Mouse (Mus musculus) fibroblast of lung, adult 2 months (primary cell): ENCODE results near the gene BC049715.
A peak's percentile ranks its signal among the peaks of the same experiment; 100 is the strongest.
"Not testable (repeated sequence)": the region's sequence is repeated elsewhere in the genome, so short reads cannot be mapped to it uniquely, and the experiment has no call there.

Source experiments
- DNase-seq: peaks from one replicate; pipeline ENCODE4 v3.0.0-alpha.2; 2011; ENCODE audit warnings: low read depth

Gene BC049715

DNA sequence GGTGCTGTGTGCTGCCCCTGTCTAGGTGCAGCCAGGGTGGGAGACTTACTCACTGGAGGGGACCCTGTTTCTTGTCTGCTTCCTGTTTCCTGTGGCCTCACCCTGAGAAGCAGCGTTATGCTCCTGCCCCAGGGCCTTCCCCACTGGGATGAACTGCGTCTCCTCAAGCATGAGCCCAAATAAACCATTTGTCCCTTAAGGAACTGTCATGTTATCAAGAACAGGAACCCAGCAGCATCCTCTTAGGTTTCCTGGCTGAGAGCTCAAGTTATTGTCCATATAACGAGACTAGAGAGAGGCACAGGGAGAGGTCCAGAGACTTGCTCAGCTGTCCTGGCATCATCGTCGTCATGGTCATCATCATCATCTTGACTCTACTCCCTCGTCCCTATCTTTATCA is 22.8 kb downstream of the BC049715 start:
- DNase-seq, result no peak

DNA sequence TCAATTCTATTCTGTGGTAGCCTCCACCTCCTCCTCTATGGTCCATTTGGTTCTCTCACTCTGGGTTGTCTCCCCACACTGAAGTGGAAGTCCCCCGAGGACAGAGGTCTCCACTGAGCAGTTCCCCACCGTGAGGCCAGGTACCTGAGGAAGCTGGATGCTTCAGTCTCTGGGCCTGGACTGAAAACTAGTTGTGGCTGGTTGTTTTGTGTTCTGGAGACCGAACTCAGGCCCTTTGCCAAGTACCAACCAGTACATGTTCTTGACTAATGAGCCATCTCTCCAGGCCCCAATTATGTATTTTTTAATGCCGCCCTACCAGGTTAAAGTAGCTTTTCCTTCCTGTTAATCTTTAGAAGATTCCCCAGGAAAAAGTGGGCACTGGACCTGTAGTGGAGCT is 24.9 kb downstream of the BC049715 start:
- DNase-seq, result no peak

DNA sequence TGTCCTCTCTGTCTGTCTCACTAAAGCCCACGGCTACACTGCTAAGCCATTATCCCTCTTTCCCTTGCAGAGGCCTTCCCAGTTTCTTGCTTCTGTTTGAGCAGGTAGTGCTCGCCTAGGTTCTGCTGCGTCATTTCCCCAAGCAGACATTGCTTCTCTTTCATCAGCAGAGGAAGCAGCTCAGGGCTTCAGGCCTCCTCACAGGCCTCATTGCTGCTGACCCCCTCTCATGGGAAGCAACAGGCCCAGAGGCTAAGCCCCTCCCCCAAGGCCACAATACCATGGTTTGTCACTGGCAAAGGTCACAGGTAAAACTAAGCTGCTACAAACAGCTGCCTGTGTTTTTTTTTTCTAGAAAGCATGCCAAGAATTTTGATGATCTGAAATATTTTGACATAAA is 25.3 kb downstream of the BC049715 start:
- DNase-seq, result no peak

DNA sequence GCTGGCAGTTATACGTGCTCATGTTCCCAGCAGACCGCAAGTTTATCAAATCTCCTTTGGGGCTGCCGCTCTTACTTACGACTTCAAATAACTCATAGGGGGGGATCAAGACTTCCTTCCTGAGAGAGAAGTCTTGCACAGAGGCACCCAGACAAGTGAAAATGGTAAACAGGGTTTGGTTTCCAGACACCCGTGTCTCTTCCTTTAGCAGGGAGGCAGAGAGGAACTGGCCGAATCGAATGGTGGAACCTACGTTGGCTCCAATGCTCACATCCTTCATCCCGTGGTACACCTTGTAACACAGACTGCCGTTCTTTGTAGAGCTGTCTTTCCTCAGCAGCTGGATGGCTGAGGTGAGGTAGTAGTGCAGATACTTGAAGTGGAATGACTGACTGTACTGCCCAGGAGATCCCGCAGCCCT is 26.9 kb downstream of the BC049715 start:
- no peak for DNase-seq

DNA sequence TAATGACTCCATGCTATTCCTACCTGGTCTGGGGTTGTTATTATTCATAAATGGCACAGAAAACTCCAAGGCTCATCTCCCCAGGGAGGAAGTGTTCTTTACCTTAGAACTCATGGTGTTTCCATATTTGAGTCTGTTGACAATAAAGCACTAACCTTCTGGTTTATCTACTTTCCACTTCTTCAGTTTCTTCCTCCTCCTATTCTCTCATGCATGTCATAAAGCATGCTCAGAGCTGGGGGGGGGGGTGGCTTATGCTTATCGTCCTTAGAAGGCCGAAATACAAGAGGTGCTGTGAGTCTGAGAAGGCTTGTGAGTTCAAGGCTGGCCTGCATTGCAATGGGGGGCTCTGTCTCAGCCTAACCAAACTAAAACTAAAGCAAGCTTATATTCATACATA is 27.8 kb downstream of the BC049715 start:
- no peak for DNase-seq

DNA sequence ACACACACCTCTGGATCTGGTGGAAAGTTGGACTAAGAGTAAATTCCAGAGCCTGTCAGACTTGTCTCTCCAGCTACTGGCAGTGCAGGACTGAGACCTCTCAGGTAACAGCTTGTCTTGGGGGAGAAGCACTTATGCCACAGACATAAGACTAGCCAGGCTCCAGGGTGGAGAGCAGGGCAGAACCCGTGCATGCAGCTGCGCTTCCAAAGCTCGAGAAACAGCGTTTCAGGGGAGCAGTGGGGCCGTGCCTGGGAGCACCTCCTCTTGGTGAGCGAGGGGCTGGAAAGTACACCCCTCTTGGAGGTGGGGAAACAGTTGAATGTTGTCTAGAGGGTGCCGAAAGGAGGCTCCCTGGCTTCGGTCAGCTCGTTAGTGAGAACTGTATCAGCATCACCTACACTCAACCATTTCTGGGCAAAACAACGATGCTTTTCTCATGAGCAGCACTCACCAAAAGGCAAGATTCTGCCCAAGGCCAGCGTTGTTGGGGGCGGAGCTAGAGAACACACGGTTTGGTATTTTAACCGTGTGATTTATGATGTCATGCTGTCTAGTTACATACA is 28.7 kb downstream of the BC049715 start:
- no peak for DNase-seq

DNA sequence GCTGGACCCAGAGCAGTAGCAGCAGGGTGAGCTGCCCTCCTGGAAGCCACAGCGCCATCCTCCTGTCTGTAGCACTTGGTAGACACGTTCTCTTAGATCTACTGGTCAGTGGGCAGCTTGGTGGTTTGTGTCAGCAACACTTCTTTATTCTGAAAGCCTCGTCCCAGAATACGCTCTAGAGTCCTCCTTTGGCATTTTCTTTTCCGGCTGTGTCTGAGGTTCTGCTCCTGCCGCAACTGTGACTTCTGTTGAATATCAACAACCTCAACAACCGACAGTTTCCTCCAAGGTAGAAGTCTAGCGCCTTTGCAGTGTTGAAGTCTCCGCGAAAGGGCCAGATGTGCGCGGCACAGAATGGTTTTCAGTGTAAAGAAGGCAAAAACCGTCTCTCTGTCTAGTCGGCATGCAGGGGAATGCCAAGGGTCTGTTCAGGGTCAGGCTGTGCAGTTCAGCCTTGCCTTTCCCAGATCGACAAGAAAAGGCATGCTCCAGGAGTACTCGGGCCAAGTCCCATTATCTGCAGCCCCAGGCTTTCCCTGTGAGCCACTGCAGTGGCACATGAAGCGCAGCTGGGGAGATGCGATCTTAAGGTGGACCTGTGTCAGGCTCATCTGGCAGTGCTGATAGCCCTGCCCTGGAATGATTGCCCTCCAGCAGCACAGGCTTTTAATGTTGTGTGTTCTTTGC is 29.9 kb downstream of the BC049715 start, which contains the start of gene Art4:
Gene Art4 (minus strand): TSS at position 548 of the 687 bp plus-strand sequence.
- no peak for DNase-seq

DNA sequence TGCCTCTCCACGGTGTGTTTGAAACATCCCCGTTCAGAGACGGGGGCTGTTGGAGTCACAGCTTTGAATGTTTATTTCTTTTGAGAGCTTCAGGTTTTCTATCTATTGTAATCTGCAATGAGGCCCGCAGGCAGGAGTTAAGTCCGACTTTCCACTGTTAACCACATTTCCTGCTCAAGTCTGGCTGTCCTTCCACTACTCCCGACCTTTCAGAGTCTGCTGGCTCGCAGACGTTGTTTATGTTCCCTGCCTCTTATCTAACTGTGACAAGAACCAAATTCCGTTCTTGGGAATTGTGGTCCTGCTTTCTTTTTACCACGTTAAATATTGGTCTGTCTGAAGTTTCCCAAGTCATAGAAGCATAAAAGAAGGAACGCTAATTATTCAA is 30.4 kb downstream of the BC049715 start:
- no peak for DNase-seq

DNA sequence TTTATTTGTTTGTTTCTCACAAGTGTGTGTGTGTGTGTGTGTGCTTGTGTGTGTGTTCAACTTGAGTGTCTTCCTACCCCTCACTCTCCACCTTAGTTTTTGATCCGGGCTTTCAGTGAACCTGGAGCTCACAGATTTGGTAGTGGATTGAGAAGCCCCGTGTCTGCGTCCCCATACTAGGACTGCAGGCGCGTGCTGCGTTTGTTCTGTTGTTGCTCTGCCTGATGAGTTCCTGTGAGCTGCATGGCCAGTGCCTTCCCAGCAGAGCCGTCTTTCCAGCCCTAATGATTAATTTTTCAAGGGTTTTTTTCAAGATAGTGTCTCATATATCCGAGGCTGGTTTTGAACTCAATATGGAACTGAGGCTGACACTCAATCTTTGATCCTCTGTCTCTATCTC is 31.0 kb downstream of the BC049715 start:
- no peak for DNase-seq

DNA sequence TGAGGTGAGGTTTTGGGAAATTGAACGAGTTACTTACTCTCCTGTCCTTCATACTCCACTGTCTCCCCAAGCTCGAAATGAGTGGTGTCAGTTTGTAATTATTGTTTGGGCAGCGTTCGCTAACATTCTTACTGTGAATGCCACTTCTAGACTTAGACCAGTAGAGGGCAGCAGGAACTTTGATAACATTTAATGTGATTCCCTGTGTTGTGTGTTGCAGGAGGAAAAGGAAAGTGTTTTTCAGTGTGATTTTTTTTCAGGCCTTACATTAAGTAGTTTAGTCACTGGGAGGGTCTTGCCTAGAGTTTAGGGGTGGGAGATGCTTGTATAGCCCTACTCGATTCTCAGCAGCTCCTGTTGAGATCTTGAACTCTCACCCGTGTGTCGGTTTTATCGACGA is 33.6 kb downstream of the BC049715 start:
- no peak for DNase-seq

DNA sequence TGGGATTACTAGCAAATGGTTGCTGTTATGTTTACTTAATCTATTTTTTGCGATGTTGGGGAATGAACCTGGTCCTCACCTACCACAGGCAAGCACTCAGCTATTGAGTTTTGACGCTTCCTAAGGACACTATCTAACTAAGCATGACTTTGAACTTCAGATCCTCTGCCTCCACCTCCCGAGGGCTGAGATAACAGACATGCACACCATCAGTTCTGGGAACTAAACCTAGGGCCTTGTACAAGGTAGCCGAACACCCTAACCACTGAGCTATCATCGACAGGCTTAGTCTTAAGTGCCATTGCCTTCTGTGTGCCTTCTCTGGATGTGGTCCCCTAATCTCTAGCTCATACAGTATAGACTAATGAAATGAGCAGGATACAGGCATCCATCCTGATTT is 37.9 kb downstream of the BC049715 start:
- no peak for DNase-seq

DNA sequence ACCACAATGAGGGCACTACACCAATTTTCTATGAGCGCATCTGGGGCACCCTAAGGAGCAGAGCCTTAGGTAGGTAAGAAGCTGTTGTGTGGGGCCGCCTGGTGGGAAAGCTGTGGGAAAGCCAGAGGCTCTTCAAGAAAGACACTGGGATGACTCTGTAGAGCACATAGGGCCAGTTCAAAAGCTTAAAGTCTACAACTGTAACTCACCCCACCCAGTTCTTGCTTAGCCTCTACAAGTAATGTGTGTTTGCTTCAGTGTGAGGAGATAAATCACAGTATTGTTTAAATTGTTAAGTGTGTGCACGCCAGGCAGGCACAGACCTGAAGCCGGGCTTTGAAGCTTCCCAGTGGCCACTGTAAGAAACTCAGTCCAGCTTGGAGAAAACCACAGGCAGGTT is 38.7 kb downstream of the BC049715 start:
- DNase-seq, result no peak

DNA sequence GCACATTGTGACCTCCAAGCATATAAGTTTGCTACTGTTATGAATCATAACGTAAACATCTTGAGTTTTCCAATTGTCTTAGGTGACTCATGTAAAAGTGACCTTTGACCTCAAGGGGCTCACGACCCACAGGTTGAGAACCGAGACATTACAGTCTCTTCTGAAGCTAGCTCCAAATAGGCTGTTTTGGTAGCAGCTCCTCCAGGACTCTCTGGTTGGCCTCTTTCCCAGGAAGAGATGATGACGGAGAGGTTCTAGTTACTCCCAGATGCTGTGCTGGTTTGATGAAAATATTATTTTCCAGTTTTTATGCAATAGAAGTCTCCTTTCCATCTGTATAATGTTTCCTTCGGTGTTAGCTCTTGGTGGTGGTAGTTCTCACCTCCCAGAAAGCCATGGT is 41.5 kb downstream of the BC049715 start:
- no peak for DNase-seq

DNA sequence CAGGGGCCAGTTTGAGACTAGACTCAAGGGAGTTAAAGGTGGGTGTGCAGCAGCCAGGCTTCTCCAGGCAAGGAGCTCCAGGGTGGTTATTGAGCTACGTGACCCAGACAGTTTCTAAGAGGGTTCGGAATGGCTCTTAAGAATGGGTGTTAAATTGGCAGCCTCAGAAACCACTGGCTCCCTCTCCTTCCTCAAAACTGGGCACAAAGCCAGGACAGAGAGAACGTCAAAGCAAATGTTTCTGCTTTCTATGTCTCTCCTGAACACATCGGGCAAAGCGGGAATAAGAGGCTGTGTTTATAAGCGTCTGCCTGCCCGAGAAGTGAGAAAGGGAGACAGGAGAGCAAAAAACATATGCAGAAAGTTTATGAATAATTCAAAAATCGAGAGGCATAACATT is 47.2 kb downstream of the BC049715 start:
- DNase-seq, result no peak

DNA sequence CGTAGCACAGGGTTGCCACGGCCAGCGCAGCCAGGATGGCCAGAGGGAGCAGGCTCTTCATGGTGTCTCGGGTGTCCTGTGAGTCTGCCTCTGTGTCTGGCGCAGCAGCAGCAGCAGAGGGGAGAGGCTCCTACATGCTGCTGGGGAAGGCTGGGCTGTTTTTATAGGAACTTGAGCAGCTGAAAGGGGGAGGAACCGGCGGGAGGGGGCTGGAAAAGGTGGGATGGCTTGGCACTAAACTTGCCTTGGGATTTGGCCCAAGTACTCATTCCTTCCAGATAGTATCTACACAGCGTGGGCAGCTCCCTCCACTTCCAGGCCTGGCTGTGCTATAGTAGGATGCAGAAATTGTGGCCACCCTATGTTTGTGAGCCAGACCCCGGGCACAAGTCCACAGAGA is 48.2 kb downstream of the BC049715 start, which contains the start of gene Mgp:
Gene Mgp (minus strand): TSS at position 154 of the 400 bp plus-strand sequence.
- peak; percentile 91 for DNase-seq

DNA sequence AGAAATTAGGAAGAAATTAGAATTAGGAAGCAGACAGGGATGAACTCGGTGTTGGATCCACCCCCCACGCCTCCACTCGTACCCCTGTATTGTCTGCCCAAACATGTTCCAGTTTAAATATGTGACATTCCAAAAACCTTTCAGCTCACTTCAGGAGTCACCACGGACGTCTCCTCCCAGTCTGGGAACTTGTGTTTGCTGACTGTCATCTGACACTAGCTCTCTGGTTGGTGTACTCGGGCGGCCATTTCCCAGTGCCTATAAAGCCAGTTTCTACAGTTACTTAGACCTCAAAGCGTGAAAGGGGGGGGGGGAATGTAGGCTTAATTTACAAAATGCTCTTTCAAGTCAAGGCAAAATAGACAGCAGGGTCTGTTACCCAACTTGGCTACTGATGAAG is 54.3 kb downstream of the BC049715 start:
- DNase-seq, result no peak

DNA sequence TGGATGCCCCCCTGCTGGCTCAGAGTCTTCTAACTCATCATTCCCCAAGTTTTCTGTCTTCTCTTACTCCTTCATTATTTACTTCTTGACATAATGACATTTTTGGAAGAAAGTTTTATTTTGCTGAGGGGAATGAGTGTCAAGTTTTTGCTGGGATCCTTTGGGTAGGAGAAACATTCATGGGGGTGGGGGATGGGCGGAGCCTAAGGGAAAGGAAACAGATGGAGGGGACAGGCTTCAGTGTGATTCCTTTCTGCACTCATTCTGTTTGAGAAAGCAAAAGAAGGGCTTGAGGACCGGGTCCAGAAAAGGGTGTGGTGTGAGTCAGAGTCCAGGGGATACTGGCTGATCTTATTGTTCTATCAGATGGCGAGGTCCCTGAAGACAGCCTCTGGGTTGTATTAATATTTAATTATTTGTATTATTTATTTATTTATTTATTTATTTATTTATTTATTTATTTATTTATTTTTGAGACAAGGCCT is 56.0 kb downstream of the BC049715 start:
- DNase-seq, result no peak

DNA sequence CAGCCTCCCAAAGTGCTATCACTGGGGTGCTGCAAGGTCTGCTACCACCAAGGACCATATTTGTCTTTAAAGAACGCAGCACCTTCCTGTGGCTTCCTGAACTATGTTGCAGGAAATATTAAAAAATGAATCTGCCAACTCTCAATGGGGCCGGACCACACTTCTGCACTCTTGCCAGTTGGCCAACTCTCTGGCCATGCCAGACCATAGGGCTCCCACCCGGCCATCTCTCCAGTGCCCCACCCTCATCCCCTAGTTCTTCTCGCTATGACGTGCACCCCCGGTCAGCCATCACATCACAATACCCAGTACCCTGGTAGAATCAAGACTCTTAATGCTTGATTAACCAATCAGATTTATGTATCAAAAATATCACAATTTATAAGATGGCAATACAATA is 56.5 kb downstream of the BC049715 start:
- DNase-seq, result no peak

DNA sequence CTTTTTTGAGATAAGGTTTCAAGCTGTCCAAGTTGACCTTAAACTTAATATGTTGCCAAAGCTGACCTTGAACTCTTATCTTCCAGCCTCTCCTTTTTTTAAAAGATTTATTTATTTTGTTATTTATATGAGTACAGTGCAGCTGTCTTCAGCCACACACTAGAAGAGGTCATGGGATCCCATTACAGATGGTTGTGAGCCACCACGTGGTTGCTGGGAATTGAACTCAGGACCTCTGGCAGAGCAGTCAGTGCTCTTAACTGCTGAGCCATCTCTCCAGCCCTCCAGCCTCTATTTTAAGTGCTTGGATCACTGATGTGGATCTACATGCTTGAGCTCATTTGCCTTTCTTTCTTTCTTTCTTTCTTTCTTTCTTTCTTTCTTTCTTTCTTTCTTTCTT is 57.3 kb downstream of the BC049715 start:
- not testable (repeated sequence) for DNase-seq

DNA sequence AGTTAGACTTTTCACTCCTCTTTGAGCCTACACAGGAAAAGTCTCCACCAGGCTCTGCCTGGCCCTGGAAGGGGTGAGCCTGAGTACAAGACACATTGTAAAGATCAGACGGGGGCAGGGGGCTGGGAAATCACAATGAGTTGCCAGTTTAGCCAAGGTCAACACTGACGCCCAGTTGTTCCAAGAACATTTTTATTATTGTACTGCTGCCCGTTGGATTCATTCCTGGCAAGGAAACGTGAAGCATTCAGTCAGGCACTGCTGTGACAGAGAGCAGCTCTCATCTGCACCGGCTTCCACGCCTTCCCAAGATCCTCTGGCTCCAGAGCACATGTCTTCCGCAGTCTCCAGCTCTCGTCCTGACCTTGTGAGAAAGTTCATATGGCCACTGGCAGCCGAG is 60.4 kb downstream of the BC049715 start:
- peak; percentile 85 for DNase-seq

DNA sequence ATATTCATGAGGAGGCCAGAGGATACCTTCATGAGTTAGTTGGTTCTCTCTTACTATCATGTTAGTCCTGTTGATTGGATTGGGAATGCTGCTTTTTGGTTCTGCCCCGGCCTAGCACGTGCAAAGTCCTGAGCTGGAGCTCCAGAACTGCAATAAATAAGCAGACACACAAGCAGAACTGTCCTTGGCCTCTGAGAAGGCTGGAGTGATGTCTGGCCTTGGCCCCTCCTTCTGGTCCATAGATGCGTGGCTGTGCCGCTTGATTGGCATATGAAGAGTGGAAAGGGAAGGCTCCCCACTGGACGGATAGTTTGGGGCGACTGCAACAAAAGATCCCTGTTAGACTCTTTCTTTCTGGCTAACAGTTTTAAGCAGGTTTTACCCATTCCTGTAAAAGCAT is 61.6 kb downstream of the BC049715 start:
- DNase-seq, result no peak

DNA sequence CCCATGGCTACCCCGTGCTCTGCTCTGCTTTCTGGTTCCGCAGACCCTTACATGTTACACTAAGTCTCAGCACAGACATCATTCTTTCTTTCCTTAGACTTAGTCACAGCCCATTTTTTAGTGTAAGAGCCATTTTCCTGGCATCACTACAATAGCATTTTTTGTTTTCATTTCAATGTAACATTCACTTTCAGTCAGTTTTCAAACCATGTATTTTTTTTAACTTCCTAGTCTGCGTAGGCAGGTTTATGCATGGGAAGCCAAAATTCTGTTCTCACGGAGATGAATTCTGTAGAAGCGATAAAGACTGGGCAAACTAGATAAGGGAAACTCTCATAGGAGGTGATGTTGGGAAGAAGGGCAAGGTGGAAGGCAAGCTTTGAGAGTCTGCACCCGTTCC is 62.1 kb downstream of the BC049715 start:
- no peak for DNase-seq
